Mouse (Mus musculus) heart, embryonic 11.5 days (tissue): ENCODE data around the gene Rnf151. TPM values are rescaled to one million over a fixed set of nuclear protein-coding genes. Genes with fewer than 3 reads are reported as not detected.
"Not testable (repeated sequence)": the region's sequence is repeated elsewhere in the genome, so short reads cannot be mapped to it uniquely, and the experiment has no call there.

Experiments
- ATAC-seq: fragments of 200-750 bp; cut with Nextera tagmentation; replicated peaks from 2 replicates; pipeline ENCODE4 v1.8.0; 2017; ENCODE audit warnings: moderate library complexity; ENCODE audit not compliant: insufficient number of reproducible peaks, low FRiP score, low TSS enrichment
- H3K27ac ChIP-seq: fragments of 300-500 bp; sonication (generic); 2 replicates; pipeline ENCODE4 v1.5.1; 2014; ENCODE audit warnings: mild to moderate bottlenecking, low read depth, low read length
- H3K27me3 ChIP-seq: fragments of 300-500 bp; sonication (generic); 2 replicates; pipeline ENCODE4 v1.6.1; 2014; ENCODE audit warnings: mild to moderate bottlenecking, low read length, mixed read lengths; ENCODE audit not compliant: control insufficient read depth, insufficient read depth
- H3K36me3 ChIP-seq: fragments of 300-500 bp; sonication (generic); 2 replicates; pipeline ENCODE4 v1.6.1; 2014; ENCODE audit warnings: mild to moderate bottlenecking, low read length, moderate library complexity, mixed read lengths; ENCODE audit not compliant: control insufficient read depth, insufficient read depth
- H3K4me1 ChIP-seq: fragments of 300-500 bp; sonication (generic); 2 replicates; pipeline ENCODE4 v1.6.1; 2014; ENCODE audit warnings: low read length; ENCODE audit not compliant: control insufficient read depth, insufficient read depth
- H3K4me2 ChIP-seq: fragments of 300-500 bp; sonication (generic); 2 replicates; pipeline ENCODE4 v1.6.1; 2014; ENCODE audit warnings: mild to moderate bottlenecking, moderate library complexity
- H3K4me3 ChIP-seq: fragments of 300-500 bp; sonication (generic); 2 replicates; pipeline ENCODE4 v1.5.1; 2014; ENCODE audit warnings: low read depth, low read length
- H3K9ac ChIP-seq: fragments of 300-500 bp; sonication (generic); 2 replicates; pipeline ENCODE4 v1.6.1; 2014; ENCODE audit warnings: mild to moderate bottlenecking, low read depth, low read length, moderate library complexity
- H3K9me3 ChIP-seq: fragments of 300-500 bp; sonication (generic); replicated peaks from 2 replicates; pipeline ENCODE4 v1.6.1; 2016; ENCODE audit warnings: low read length; ENCODE audit not compliant: control insufficient read depth
- WGBS: fragments of 180-500 bp; shearing (Covaris S2); extraction: QIAGEN DNeasy Blood & Tissue Kit; methylation state at CpG from one replicate; pipeline ENCODE4 v1.1.7; 2014; ENCODE audit not compliant: insufficient replicate concordance; 5-methylcytosine and 5-hydroxymethylcytosine counted together
- polyA plus RNA-seq: library from polyadenylated mRNA; unstranded; fragments of >200 nt; fragmentation: Nextera tagmentation; extraction: Ambion mirVana; gene quantifications from 2 replicates; pipeline ENCODE4 v1.2.1, GENCODE M21; 2014

Gene Rnf151
- polyA plus RNA-seq, 1 experiment from 2014 or later = not detected

DNA sequence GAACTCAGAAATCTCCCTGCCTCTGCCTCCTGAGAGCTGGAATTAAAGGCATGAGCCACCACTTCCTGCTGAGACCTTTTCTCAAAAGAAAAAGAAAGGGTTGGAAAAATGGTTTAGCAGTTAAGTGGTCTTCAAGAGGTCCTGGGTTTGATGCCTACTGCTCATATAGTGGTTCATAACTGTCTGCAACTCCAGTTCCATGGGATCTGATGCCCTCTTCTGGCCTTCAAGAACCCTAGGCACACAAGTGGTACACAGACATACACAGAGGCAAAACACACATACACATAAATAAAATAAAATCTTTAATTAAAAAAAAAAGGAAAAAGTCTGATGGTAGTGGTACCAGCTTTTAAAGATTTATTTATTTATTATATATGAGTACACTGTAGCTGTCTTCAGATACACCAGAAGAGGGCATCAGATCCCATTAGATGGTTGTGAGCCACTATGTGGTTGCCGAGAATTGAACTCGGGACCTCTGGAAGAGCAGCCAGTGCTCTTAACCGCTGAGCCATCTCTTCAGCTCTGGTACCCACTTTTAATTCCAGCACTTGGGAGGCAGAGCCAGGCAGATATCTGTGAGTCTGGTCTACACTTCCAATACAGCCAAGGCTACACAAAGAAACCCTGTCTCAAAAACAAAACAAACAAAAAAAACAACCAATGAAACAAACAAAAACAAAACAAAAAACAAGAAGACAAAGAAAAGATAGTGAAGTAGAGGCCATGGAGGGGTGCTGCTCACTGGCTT, 8.0 kb upstream of the Rnf151 start:
- H3K4me1 ChIP-seq = peaks cover 23% of the 10 kb centered on the region
- no peaks in the 10 kb centered on the region for H3K9me3 ChIP-seq
- H3K27ac ChIP-seq = no peak overlapping the region
- no peak for ATAC-seq
- peaks cover 12% of the 10 kb centered on the region for H3K36me3 ChIP-seq
- H3K9ac ChIP-seq = no peak overlapping the region
- 71% methylated on average over 3 of the region's 3 CpGs for WGBS
- H3K4me3 ChIP-seq = no peak overlapping the region
- peaks cover 3% of the 10 kb centered on the region; the same call in 1 of the 2 replicates for H3K27me3 ChIP-seq
- no peak overlapping the region for H3K4me2 ChIP-seq

DNA sequence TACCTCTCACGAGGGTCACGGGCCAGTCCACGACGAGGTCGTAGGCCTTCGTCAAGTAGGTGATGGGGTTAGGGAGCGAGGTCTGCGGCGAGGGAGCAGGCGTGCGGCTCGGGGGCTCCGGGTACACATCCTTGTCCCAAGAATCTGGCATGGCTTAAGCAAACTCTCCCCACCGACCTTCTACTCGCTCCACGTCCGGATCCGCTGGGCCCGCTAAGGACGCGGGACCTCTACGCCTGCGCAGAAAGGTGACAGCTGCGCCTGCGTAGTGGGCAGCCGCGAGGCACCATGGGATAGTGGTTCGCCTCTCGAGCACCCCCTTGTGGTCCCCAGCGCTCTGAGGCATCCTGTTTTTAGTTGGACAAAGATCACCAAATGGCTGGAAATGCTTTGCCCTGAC, 6.3 kb upstream of the Rnf151 start, which contains the start of gene Ndufb10:
Gene Ndufb10 (minus strand): TSS at position 295 of the 400 bp plus-strand sequence.
- ATAC-seq = peak; percentile 60
- under 1% methylated on average over 30 of the region's 30 CpGs for WGBS
- H3K9me3 ChIP-seq = no peaks in the 10 kb centered on the region
- peaks cover 23% of the 10 kb centered on the region for H3K4me1 ChIP-seq
- H3K36me3 ChIP-seq = peaks cover 12% of the 10 kb centered on the region
- peak within 1 kb of the TSS; percentile 88 for H3K4me2 ChIP-seq
- H3K4me3 ChIP-seq = peak within 1 kb of the TSS; percentile 91
- H3K9ac ChIP-seq = peak within 1 kb of the TSS; percentile 95
- peak within 1 kb of the TSS; percentile 85 for H3K27ac ChIP-seq
- H3K27me3 ChIP-seq = peaks cover 3% of the 10 kb centered on the region; the same call in 1 of the 2 replicates

DNA sequence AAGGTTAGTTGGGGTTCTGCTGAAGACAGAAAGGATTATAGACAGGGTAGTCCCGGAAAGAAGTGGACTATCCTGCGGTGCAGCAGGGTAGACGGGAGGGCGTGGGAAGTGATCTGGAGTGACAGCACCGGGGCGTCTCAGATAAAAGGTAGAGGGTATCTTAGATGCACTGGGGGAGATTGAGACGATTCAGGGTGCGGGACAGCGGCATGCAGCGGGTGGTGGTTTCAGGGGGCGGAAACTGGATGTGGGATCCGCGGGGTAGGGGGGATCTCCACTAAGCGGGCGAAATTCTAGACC, 6.0 kb upstream of the Rnf151 start:
- H3K36me3 ChIP-seq = peaks cover 12% of the 10 kb centered on the region
- peak overlapping the region; percentile 95 for H3K9ac ChIP-seq
- ATAC-seq = peak; percentile 12; the same call in 1 of the 2 replicates
- peak overlapping the region; percentile 85 for H3K27ac ChIP-seq
- H3K4me1 ChIP-seq = peaks cover 23% of the 10 kb centered on the region
- H3K4me3 ChIP-seq = peak overlapping the region; percentile 91
- 0% methylated on average over 15 of the region's 15 CpGs for WGBS
- H3K4me2 ChIP-seq = peak overlapping the region; percentile 88
- no peaks in the 10 kb centered on the region for H3K9me3 ChIP-seq
- peaks cover 3% of the 10 kb centered on the region; the same call in 1 of the 2 replicates for H3K27me3 ChIP-seq

DNA sequence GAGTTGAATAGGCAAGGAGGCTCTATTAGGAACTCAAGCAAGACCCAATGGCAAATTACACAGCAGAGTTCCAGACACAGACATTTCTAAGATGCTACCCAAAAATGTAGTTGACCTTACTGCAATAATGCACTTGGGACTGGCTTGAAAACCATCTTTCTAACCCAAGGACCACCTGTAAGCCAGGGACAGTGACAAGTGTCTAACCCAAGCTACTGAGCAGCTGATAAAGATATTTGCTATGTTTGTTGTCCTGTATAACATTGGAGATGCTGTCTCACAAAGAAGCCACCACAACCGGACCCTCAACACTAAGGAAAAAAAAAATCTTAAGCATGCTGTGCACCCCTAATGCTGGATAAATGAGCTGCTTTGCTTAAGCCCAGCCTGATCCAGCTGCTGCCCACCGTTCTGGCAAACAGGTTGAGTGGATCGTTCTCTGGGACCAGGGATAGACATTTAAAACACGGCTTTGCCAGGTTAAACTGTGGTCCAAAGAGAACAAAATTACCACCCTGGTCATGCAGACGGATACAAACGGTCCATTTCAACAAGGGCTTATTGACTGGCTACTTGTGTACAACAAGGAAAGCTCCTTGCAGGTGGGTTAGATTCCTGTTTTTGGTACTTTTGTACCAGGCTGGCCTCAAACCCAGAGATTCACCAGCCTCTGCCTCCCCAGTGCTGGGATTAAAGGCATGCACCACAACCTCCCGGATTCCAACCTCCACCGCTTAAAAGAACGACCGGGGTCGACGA, 5.4 kb upstream of the Rnf151 start:
- Histone ChIP-seq H3K4me1 (peaks cover 23% of the 10 kb centered on the region), H3K27me3 (peaks cover 3% of the 10 kb centered on the region; the same call in 1 of the 2 replicates), H3K9me3 (no peaks in the 10 kb centered on the region), H3K36me3 (peaks cover 12% of the 10 kb centered on the region), H3K27ac (peak overlapping the region; percentile 85), H3K4me2 (peak overlapping the region; percentile 88), H3K9ac (peak overlapping the region; percentile 95), H3K4me3 (peak overlapping the region; percentile 91)
- 3% methylated on average over 12 of the region's 12 CpGs for WGBS
- ATAC-seq = no peak

DNA sequence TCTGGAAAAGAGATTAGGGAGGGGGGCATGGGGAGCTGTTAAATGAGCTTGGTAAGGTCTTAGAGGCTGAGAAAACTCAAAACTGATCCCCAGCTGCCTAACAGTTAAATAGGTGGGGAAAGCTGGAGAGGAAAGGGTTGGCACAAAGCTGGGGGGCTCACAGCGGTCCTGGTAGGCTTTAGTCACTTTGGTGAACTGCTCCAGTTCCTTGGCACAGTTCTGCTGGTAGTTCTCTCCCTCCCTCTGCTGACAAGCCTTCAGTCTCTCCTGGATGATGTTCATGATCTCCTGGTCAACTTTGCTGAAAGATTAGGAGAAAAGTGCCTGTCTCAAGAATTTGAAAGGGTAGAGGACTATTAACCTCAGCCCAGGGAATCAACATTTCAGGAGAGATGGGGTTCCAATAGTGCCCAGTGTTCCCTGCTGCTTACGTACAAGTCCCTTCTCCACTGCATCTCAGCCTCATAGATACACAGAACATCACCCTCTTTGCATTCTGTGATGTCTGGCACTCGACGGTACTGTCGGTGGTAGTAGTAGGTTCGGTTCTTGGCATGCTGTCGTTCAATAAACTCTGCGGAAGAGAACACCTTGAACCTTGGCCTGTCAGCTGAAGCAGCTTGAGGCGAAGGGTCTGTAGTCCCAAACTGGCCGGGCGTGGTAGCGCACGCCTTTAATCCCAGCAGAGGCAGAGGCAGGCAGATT, 4.5 kb upstream of the Rnf151 start:
- Histone ChIP-seq H3K4me3 (peak overlapping the region; percentile 72), H3K4me1 (peaks cover 23% of the 10 kb centered on the region), H3K36me3 (peaks cover 12% of the 10 kb centered on the region), H3K9ac (peak overlapping the region; percentile 31), H3K9me3 (no peaks in the 10 kb centered on the region), H3K27ac (peak overlapping the region; percentile 22), H3K4me2 (peak overlapping the region; percentile 88), H3K27me3 (peaks cover under 1% of the 10 kb centered on the region; the same call in 1 of the 2 replicates)
- ATAC-seq = no peak
- WGBS = 31% methylated on average over 13 of the region's 13 CpGs

DNA sequence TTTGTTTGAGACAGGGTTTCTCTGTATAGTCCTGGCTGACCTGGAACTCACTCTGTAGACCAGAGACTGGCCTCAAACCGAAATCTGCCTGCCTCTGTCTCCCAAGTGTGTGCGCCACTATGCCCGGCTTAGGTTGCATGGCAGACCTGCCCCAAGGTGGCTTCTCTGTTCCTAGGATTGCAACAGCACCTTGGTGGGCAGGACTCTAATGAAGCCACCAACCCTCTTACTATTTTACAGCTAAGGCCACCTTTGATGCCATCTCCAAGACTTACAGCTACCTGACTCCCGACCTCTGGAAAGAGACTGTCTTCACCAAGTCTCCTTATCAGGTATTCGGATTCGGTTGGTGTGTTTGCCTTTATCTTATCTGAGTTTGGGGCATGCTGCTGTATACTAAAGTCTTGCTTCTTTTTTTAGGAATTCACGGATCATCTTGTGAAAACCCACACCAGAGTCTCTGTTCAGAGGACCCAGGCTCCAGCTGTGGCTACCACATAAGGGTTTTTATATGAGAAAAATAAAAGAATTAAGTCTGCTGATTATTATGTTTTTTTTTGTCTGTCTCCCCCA, 3.6 kb upstream of the Rnf151 start:
- H3K27ac ChIP-seq = not testable (repeated sequence)

DNA sequence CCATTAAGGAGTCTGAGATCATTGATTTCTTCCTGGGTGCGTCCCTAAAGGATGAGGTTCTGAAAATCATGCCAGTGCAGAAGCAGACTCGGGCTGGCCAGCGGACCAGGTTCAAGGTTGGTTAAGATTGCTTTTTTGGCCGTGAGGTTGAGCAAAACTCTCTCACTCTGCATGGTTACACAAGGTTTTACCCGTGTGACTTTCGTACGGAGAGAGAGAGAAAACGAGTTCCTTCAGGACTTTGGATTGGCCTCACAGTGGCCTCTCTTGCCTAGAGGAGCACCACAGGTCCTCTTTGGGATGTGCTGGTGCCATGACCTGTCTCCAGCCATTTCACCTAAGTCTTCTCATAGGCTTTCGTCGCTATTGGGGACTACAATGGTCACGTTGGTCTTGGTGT, 2.8 kb upstream of the Rnf151 start:
- Histone ChIP-seq H3K4me3 (peak overlapping the region; percentile 72), H3K27ac (0 out of 2 replicates have a peak overlapping the region, but pooled peaks have one; percentile 50), H3K9ac (peak overlapping the region; percentile 89), H3K4me2 (peak overlapping the region; percentile 88), H3K36me3 (peaks cover 17% of the 10 kb centered on the region), H3K4me1 (peaks cover 23% of the 10 kb centered on the region)
- not testable (repeated sequence) for H3K9me3 ChIP-seq, ATAC-seq, H3K27me3 ChIP-seq
- WGBS = 0% methylated on average over 11 of the region's 11 CpGs

More for the DNA sequence above, 3.6 kb upstream of the Rnf151 start:
- not testable (repeated sequence) for ATAC-seq, H3K27me3 ChIP-seq, H3K9me3 ChIP-seq
- Histone ChIP-seq H3K36me3 (peaks cover 13% of the 10 kb centered on the region), H3K9ac (peak overlapping the region; percentile 69), H3K4me1 (peaks cover 23% of the 10 kb centered on the region), H3K4me2 (peak overlapping the region; percentile 88), H3K4me3 (peak overlapping the region; percentile 72)
- WGBS = 37% methylated on average over 7 of the region's 7 CpGs
